Comparison of ENCODE assay signal across 22 mouse cellular contexts in the genomic region with DNA sequence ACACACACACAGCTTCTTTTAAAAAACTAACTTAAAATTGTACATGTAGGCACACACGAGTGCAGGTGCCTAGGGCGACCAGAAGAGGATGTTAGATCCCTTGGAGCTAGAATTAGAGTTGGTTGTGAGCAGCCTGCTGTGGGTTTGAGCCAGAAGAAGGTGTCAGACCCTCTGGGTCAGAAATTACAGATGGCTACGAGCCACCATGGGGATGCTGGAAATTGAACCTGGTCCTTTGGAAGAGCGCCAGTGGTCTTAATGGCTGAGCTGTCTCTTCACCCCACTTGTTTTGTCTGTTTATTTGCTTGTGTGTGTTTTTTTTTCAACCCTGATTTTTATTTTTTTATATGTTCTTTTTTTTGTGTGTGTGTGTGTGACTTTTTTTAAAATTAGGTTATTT. TPM values are rescaled to one million over a fixed set of nuclear protein-coding genes. Genes with fewer than 3 reads are reported as not detected.
"Had no signal": no experiment of that assay in that cellular context is flagged by ENCODE, and none has a peak within 500 bp of the region (broad histone marks: within the 10 kb centered on the region; RNA-seq: fewer than 3 reads in every experiment).

No protein-coding gene starts in this region.

- H3K36me3 ChIP-seq: lung, embryonic 15.5 days; midbrain, embryonic 13.5 days; neural tube, embryonic 12.5 days had no signal

- H3K4me1 ChIP-seq: megakaryocyte, embryonic 14.5 days; midbrain, embryonic 13.5 days; neural tube, embryonic 12.5 days had no signal

- H3K4me2 ChIP-seq: lung, embryonic 15.5 days; midbrain, embryonic 11.5 days; midbrain, embryonic 13.5 days; neural tube, embryonic 12.5 days had no signal

- H3K9ac ChIP-seq: liver, postnatal 0 days; lung, embryonic 15.5 days; midbrain, embryonic 13.5 days; neural tube, embryonic 12.5 days had no signal

- H3K4me3 ChIP-seq: lung, embryonic 15.5 days; megakaryocyte, embryonic 14.5 days; midbrain, embryonic 13.5 days; neural tube, embryonic 12.5 days had no signal

- DNase-seq: liver, postnatal 0 days; lung, adult 2 months; lung, postnatal 14 days; lung, postnatal 36 days; right cerebral cortex, adult 18-20 months; right cerebral cortex, postnatal 25 days; right cerebral cortex, postnatal 4 days; spleen, adult 18-20 months; thymus, adult 18-20 months; thymus, postnatal 14 days; thymus, postnatal 36 days had no signal

- H3K27ac ChIP-seq: lung, embryonic 15.5 days; macrophage; midbrain, embryonic 13.5 days; neural tube, embryonic 12.5 days had no signal

- H3K9me3 ChIP-seq: lung, embryonic 15.5 days; midbrain, embryonic 13.5 days; neural tube, embryonic 12.5 days had no signal

- H3K27me3 ChIP-seq: lung, embryonic 15.5 days; midbrain, embryonic 13.5 days; neural tube, embryonic 12.5 days had no signal

- ATAC-seq: liver, postnatal 0 days; lung, postnatal 0 days; midbrain, embryonic 13.5 days; midbrain, embryonic 16.5 days had no signal

RNA-seq across cellular contexts. Expression of a gene that starts 22.3 kb away (rescaled TPM):
- total RNA-seq: megakaryocyte progenitor cell, adult 5-6 weeks; monocyte, adult 5-6 weeks; neutrophil, adult 5-6 weeks had no signal
- polyA plus RNA-seq: liver, postnatal 0 days; macrophage had no signal

RNA-seq across cellular contexts. Expression of a gene that starts 54.0 kb away (rescaled TPM):
- total RNA-seq: megakaryocyte progenitor cell, adult 5-6 weeks; monocyte, adult 5-6 weeks; neutrophil, adult 5-6 weeks had no signal
- polyA plus RNA-seq: macrophage had no signal
